Mouse (Mus musculus) forebrain, embryonic 13.5 days (tissue): Measurements from ENCODE around the gene Fam189a1. TPM values are rescaled to one million over a fixed set of nuclear protein-coding genes. Genes with fewer than 3 reads are reported as not detected.
A peak's percentile ranks its signal among the peaks of the same experiment; 100 is the strongest.

Experiments used
- ATAC-seq: fragments of 200-750 bp; cut with Nextera tagmentation; 2 replicates; pipeline ENCODE4 v1.8.0; 2017
- H3K27ac ChIP-seq: fragments of 300-500 bp; sonication (generic); 2 replicates; pipeline ENCODE4 v1.5.1; 2015; ENCODE audit warnings: inconsistent platforms, mild to moderate bottlenecking, moderate library complexity
- H3K27me3 ChIP-seq: fragments of 300-500 bp; sonication (generic); 2 replicates; pipeline ENCODE4 v1.6.1; 2015; ENCODE audit warnings: mild to moderate bottlenecking, inconsistent platforms
- H3K36me3 ChIP-seq: fragments of 300-500 bp; sonication (generic); 2 replicates; pipeline ENCODE4 v1.6.1; 2015; ENCODE audit warnings: mild to moderate bottlenecking, inconsistent platforms; ENCODE audit not compliant: poor library complexity, severe bottlenecking
- H3K4me1 ChIP-seq: fragments of 300-500 bp; sonication (generic); 2 replicates; pipeline ENCODE4 v1.6.1; 2015; ENCODE audit warnings: inconsistent platforms
- H3K4me2 ChIP-seq: fragments of 300-500 bp; sonication (generic); 2 replicates; pipeline ENCODE4 v1.6.1; 2015; ENCODE audit warnings: inconsistent platforms, mild to moderate bottlenecking, moderate library complexity
- H3K4me3 ChIP-seq: fragments of 300-500 bp; sonication (generic); 2 replicates; pipeline ENCODE4 v1.5.1; 2015; ENCODE audit warnings: mild to moderate bottlenecking, inconsistent platforms
- H3K9ac ChIP-seq: fragments of 300-500 bp; sonication (generic); 2 replicates; pipeline ENCODE4 v1.6.1; 2015; ENCODE audit warnings: mild to moderate bottlenecking, inconsistent platforms
- H3K9me3 ChIP-seq: fragments of 300-500 bp; sonication (generic); replicated peaks from 2 replicates; pipeline ENCODE4 v1.6.1; 2016; ENCODE audit warnings: inconsistent platforms
- WGBS: fragments of 180-500 bp; shearing (Covaris S2); methylation state at CpG from one replicate; pipeline ENCODE4 v1.1.7; 2015; 5-methylcytosine and 5-hydroxymethylcytosine counted together
- polyA plus RNA-seq: library from polyadenylated mRNA; unstranded; fragments of >200 nt; fragmentation: Nextera tagmentation; extraction: Ambion mirVana; gene quantifications from 2 replicates; pipeline ENCODE4 v1.2.1, GENCODE M21; 2015

Gene Fam189a1
- polyA plus RNA-seq, 1 experiment from 2014 or later: 3.0 TPM

- H3K9ac ChIP-seq: no peak overlapping the region
- ATAC-seq: no peak
- WGBS: 71% methylated on average over 2 of the region's 2 CpGs
Observed at GRCm38 (mm10) chr7:64981511-64982235, 174.7 kb downstream of the Fam189a1 start.

GRCm38 (mm10) chr7:64973590-64974262, 182.6 kb downstream of the Fam189a1 start:
- Histone ChIP-seq H3K4me2 (no peak overlapping the region), H3K4me1 (0 out of 2 replicates have a peak, but pooled peaks cover 7% of the 10 kb centered on the region), H3K9me3 (no peaks in the 10 kb centered on the region), H3K4me3 (no peak overlapping the region), H3K9ac (no peak overlapping the region), H3K36me3 (no peaks in the 10 kb centered on the region), H3K27ac (no peak overlapping the region), H3K27me3 (no peaks in the 10 kb centered on the region)
- ATAC-seq: peak; percentile 84; the same call in 1 of the 2 replicates
- 54% methylated on average over 4 of the region's 4 CpGs for WGBS

More at GRCm38 (mm10) chr7:64981511-64982235, 174.7 kb downstream of the Fam189a1 start:
- no peak overlapping the region for H3K27ac ChIP-seq
- H3K9me3 ChIP-seq: no peaks in the 10 kb centered on the region
- H3K27me3 ChIP-seq: no peaks in the 10 kb centered on the region
- no peak overlapping the region for H3K4me2 ChIP-seq
- H3K4me1 ChIP-seq: no peaks in the 10 kb centered on the region
- H3K36me3 ChIP-seq: no peaks in the 10 kb centered on the region
- no peak overlapping the region for H3K4me3 ChIP-seq

- Histone ChIP-seq H3K4me2 (no peak overlapping the region), H3K27ac (no peak overlapping the region), H3K4me3 (no peak overlapping the region), H3K9me3 (no peaks in the 10 kb centered on the region), H3K4me1 (no peaks in the 10 kb centered on the region), H3K36me3 (no peaks in the 10 kb centered on the region), H3K9ac (no peak overlapping the region), H3K27me3 (no peaks in the 10 kb centered on the region)
- 94% methylated on average over 3 of the region's 3 CpGs for WGBS
- ATAC-seq: no peak
Observed at GRCm38 (mm10) chr7:64962128-64962527, 194.2 kb downstream of the Fam189a1 start.

- Histone ChIP-seq H3K27ac (no peak overlapping the region), H3K4me3 (no peak overlapping the region), H3K4me2 (no peak overlapping the region), H3K36me3 (no peaks in the 10 kb centered on the region), H3K27me3 (no peaks in the 10 kb centered on the region), H3K9me3 (no peaks in the 10 kb centered on the region), H3K9ac (no peak overlapping the region), H3K4me1 (no peaks in the 10 kb centered on the region)
- WGBS: 42% methylated on average over 6 of the region's 6 CpGs
- no peak for ATAC-seq
Observed at GRCm38 (mm10) chr7:64959087-64959486, 197.3 kb downstream of the Fam189a1 start.

GRCm38 (mm10) chr7:64952181-64952580, 204.2 kb downstream of the Fam189a1 start:
- Histone ChIP-seq H3K9me3 (no peaks in the 10 kb centered on the region), H3K4me3 (no peak overlapping the region), H3K9ac (no peak overlapping the region), H3K27ac (no peak overlapping the region), H3K4me1 (no peaks in the 10 kb centered on the region), H3K36me3 (no peaks in the 10 kb centered on the region), H3K4me2 (no peak overlapping the region), H3K27me3 (no peaks in the 10 kb centered on the region)
- ATAC-seq: no peak
- WGBS: 47% methylated on average over 2 of the region's 2 CpGs

GRCm38 (mm10) chr7:64950771-64951099, 205.6 kb downstream of the Fam189a1 start:
- H3K36me3 ChIP-seq: no peaks in the 10 kb centered on the region
- H3K27ac ChIP-seq: no peak overlapping the region
- H3K9me3 ChIP-seq: no peaks in the 10 kb centered on the region
- no peaks in the 10 kb centered on the region for H3K4me1 ChIP-seq
- H3K4me2 ChIP-seq: no peak overlapping the region
- no peak overlapping the region for H3K4me3 ChIP-seq
- 70% methylated on average over 2 of the region's 2 CpGs for WGBS
- no peak for ATAC-seq
- no peaks in the 10 kb centered on the region for H3K27me3 ChIP-seq
- H3K9ac ChIP-seq: no peak overlapping the region

- Histone ChIP-seq H3K9ac (no peak overlapping the region), H3K36me3 (no peaks in the 10 kb centered on the region), H3K27ac (no peak overlapping the region), H3K9me3 (no peaks in the 10 kb centered on the region), H3K4me3 (no peak overlapping the region), H3K27me3 (no peaks in the 10 kb centered on the region), H3K4me2 (no peak overlapping the region), H3K4me1 (no peaks in the 10 kb centered on the region)
- 42% methylated on average over 12 of the region's 12 CpGs for WGBS
- ATAC-seq: peak; percentile 69; the same call in 1 of the 2 replicates
Observed at GRCm38 (mm10) chr7:64949910-64950770, 206.2 kb downstream of the Fam189a1 start.

- Histone ChIP-seq H3K4me2 (no peak overlapping the region), H3K27ac (no peak overlapping the region), H3K36me3 (no peaks in the 10 kb centered on the region), H3K9ac (no peak overlapping the region), H3K9me3 (no peaks in the 10 kb centered on the region), H3K4me1 (no peaks in the 10 kb centered on the region), H3K27me3 (no peaks in the 10 kb centered on the region), H3K4me3 (no peak overlapping the region)
- no peak for ATAC-seq
- 82% methylated on average over 1 of the region's 1 CpGs for WGBS
Observed at GRCm38 (mm10) chr7:64949465-64949864, 206.9 kb downstream of the Fam189a1 start.

- H3K4me2 ChIP-seq: no peak overlapping the region
- no peaks in the 10 kb centered on the region for H3K9me3 ChIP-seq
- H3K4me1 ChIP-seq: no peaks in the 10 kb centered on the region
- H3K27me3 ChIP-seq: 0 out of 2 replicates have a peak, but pooled peaks cover 3% of the 10 kb centered on the region
- H3K27ac ChIP-seq: no peak overlapping the region
- ATAC-seq: no peak
- H3K36me3 ChIP-seq: no peaks in the 10 kb centered on the region
- 81% methylated on average over 5 of the region's 5 CpGs for WGBS
- H3K4me3 ChIP-seq: no peak overlapping the region
- no peak overlapping the region for H3K9ac ChIP-seq
Observed at GRCm38 (mm10) chr7:64944686-64945085, 211.7 kb downstream of the Fam189a1 start.

- H3K9me3 ChIP-seq: no peaks in the 10 kb centered on the region
- no peaks in the 10 kb centered on the region for H3K4me1 ChIP-seq
- H3K27ac ChIP-seq: no peak overlapping the region
- no peak overlapping the region for H3K9ac ChIP-seq
- H3K4me2 ChIP-seq: no peak overlapping the region
- WGBS: 88% methylated on average over 8 of the region's 8 CpGs
- no peak overlapping the region for H3K4me3 ChIP-seq
- H3K36me3 ChIP-seq: no peaks in the 10 kb centered on the region
- H3K27me3 ChIP-seq: 0 out of 2 replicates have a peak, but pooled peaks cover 3% of the 10 kb centered on the region
- ATAC-seq: no peak
Observed at GRCm38 (mm10) chr7:64944175-64944574, 212.2 kb downstream of the Fam189a1 start.

GRCm38 (mm10) chr7:64936927-64937326, 219.4 kb downstream of the Fam189a1 start:
- H3K36me3 ChIP-seq: no peaks in the 10 kb centered on the region
- no peaks in the 10 kb centered on the region; the same call in 1 of the 2 replicates for H3K9me3 ChIP-seq
- H3K27ac ChIP-seq: no peak overlapping the region
- no peak overlapping the region for H3K4me2 ChIP-seq
- H3K27me3 ChIP-seq: no peaks in the 10 kb centered on the region
- H3K4me1 ChIP-seq: 0 out of 2 replicates have a peak, but pooled peaks cover 8% of the 10 kb centered on the region
- H3K4me3 ChIP-seq: no peak overlapping the region
- no peak for ATAC-seq
- 68% methylated on average over 4 of the region's 4 CpGs for WGBS
- no peak overlapping the region for H3K9ac ChIP-seq

GRCm38 (mm10) chr7:64934115-64934514, 222.3 kb downstream of the Fam189a1 start:
- Histone ChIP-seq H3K4me3 (no peak overlapping the region), H3K27me3 (no peaks in the 10 kb centered on the region), H3K9ac (no peak overlapping the region), H3K4me2 (no peak overlapping the region), H3K27ac (no peak overlapping the region), H3K36me3 (no peaks in the 10 kb centered on the region), H3K9me3 (no peaks in the 10 kb centered on the region; the same call in 1 of the 2 replicates), H3K4me1 (peaks cover 13% of the 10 kb centered on the region; the same call in 1 of the 2 replicates)
- WGBS: 64% methylated on average over 3 of the region's 3 CpGs
- ATAC-seq: no peak
